Mouse (Mus musculus) neural tube, embryonic 12.5 days (tissue): ENCODE results near the gene Il18bp. TPM values are rescaled to one million over a fixed set of nuclear protein-coding genes. Genes with fewer than 3 reads are reported as not detected.

Source experiments
- ATAC-seq: fragments of 200-750 bp; cut with Nextera tagmentation; 2 replicates; pipeline ENCODE4 v1.8.0; 2017; ENCODE audit warnings: low read depth, mild to moderate bottlenecking, moderate TSS enrichment, moderate library complexity; ENCODE audit not compliant: low FRiP score
- H3K27ac ChIP-seq: fragments of 300-500 bp; sonication (generic); 2 replicates; pipeline ENCODE4 v1.5.1; 2016
- H3K27me3 ChIP-seq: fragments of 300-500 bp; sonication (generic); replicated peaks from 2 replicates; pipeline ENCODE4 v1.6.1; 2016; ENCODE audit warnings: mild to moderate bottlenecking
- H3K36me3 ChIP-seq: fragments of 300-500 bp; sonication (generic); 2 replicates; pipeline ENCODE4 v1.6.1; 2016; ENCODE audit warnings: mild to moderate bottlenecking
- H3K4me1 ChIP-seq: fragments of 300-500 bp; sonication (generic); 2 replicates; pipeline ENCODE4 v1.6.1; 2016
- H3K4me2 ChIP-seq: fragments of 300-500 bp; sonication (generic); replicated peaks from 2 replicates; pipeline ENCODE4 v1.6.1; 2016; ENCODE audit warnings: mild to moderate bottlenecking
- H3K4me3 ChIP-seq: fragments of 300-500 bp; sonication (generic); 2 replicates; pipeline ENCODE4 v1.5.1; 2016
- H3K9ac ChIP-seq: fragments of 300-500 bp; sonication (generic); 2 replicates; pipeline ENCODE4 v1.6.1; 2016; ENCODE audit warnings: mild to moderate bottlenecking
- H3K9me3 ChIP-seq: fragments of 300-500 bp; sonication (generic); 2 replicates; pipeline ENCODE4 v1.6.1; 2016; ENCODE audit warnings: mild to moderate bottlenecking
- WGBS: fragments of 180-500 bp; shearing (Covaris S2); methylation state at CpG from one replicate; pipeline ENCODE4 v1.1.7; 2016; 5-methylcytosine and 5-hydroxymethylcytosine counted together
- polyA plus RNA-seq: library from polyadenylated mRNA; unstranded; fragments of >200 nt; fragmentation: Nextera tagmentation; extraction: Ambion mirVana; gene quantifications from 2 replicates; pipeline ENCODE4 v1.2.1, GENCODE M21; 2016

Gene Il18bp
- polyA plus RNA-seq, 1 experiment from 2014 or later, result 4.1 TPM

GRCm38 (mm10) chr7:101968751-101969150 is 49.7 kb downstream of the Il18bp start:
- no peaks in the 10 kb centered on the region for H3K36me3 ChIP-seq
- 62% methylated on average over 2 of the region's 2 CpGs for WGBS
- H3K9me3 ChIP-seq, result no peaks in the 10 kb centered on the region
- peak overlapping the region; percentile 94; the same call in 1 of the 2 replicates for H3K9ac ChIP-seq
- H3K4me1 ChIP-seq, result peaks cover 38% of the 10 kb centered on the region
- H3K27ac ChIP-seq, result 0 out of 2 replicates have a peak overlapping the region, but pooled peaks have one; percentile 32
- ATAC-seq, result no peak
- no peak overlapping the region for H3K4me3 ChIP-seq
- H3K4me2 ChIP-seq, result peak overlapping the region; percentile 80
- H3K27me3 ChIP-seq, result no peaks in the 10 kb centered on the region

DNA sequence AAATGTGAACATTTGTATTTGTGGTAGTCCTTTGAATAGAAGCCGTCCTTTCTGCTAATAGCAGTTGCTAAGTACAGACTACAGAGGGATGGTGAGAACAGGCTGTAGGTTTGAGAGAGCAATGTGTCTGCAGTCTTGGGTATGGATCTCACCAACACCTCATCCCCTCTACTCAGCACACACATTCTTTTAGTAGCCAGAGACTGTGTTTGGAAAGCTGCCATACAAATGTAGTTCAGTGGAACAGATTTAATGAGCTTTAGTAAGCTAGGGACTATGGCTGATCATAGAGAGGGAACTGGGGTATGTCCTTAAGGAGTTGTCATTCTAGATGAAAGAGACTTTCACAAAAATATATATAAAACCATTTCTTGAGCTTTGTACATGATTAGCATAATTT is 51.2 kb downstream of the Il18bp start:
- H3K4me3 ChIP-seq, result no peak overlapping the region
- H3K4me1 ChIP-seq, result peaks cover 24% of the 10 kb centered on the region
- no peaks in the 10 kb centered on the region for H3K36me3 ChIP-seq
- no peak overlapping the region for H3K27ac ChIP-seq
- no peak overlapping the region for H3K9ac ChIP-seq
- ATAC-seq, result no peak
- no peaks in the 10 kb centered on the region for H3K9me3 ChIP-seq
- no peaks in the 10 kb centered on the region for H3K27me3 ChIP-seq
- 95% methylated on average over 1 of the region's 1 CpGs for WGBS
- no peak overlapping the region for H3K4me2 ChIP-seq

DNA sequence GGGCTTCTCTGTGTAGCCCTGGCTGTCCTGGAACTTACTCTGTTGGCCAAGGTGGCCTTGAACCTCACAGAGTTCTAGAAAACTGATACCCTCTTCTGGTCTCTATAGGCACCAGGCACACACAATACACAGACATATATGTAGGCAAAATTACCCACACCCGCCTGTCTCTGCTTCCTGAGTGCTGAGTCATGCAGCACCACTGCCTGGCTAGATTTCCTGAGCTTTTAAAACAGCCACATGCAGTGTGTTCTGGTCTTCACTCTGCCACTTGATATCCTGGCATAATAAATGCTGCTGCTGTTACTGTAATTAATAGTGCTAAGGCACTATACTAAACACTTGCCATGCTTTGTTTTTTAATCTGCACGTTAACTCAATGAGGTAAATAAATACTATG is 52.9 kb downstream of the Il18bp start:
- ATAC-seq, result no peak
- 68% methylated on average over 2 of the region's 2 CpGs for WGBS

More for the DNA sequence above, 52.9 kb downstream of the Il18bp start:
- Histone ChIP-seq H3K4me3 (no peak overlapping the region), H3K9me3 (no peaks in the 10 kb centered on the region), H3K27ac (no peak overlapping the region), H3K36me3 (no peaks in the 10 kb centered on the region), H3K27me3 (no peaks in the 10 kb centered on the region), H3K4me2 (no peak overlapping the region), H3K9ac (no peak overlapping the region), H3K4me1 (peaks cover 10% of the 10 kb centered on the region)

Other genes with a start within 250 kb of the Il18bp start
- gene Phox2a, start 200.4 kb downstream of the Il18bp start, polyA plus RNA-seq, result 1.9 and 2.4 TPM in 2 replicates
- 34.9 and 37.7 TPM in 2 replicates for gene Inppl1, start 180.5 kb downstream of the Il18bp start, polyA plus RNA-seq
- gene Folr2, start 161.5 kb downstream of the Il18bp start, polyA plus RNA-seq, result 1.2 and 1.3 TPM in 2 replicates
- 86.0 and 89.1 TPM in 2 replicates for gene Anapc15, start 155.0 kb downstream of the Il18bp start, polyA plus RNA-seq
- gene Folr1, start 147.9 kb downstream of the Il18bp start, polyA plus RNA-seq, result 1.0 TPM in 1 of 2 replicates, not detected in the other
- gene Lamtor1, start 112.8 kb downstream of the Il18bp start, polyA plus RNA-seq, result 134 and 137 TPM in 2 replicates
- gene Tomt, start 112.3 kb downstream of the Il18bp start, polyA plus RNA-seq, result 0.56 and 0.74 TPM in 2 replicates
- gene Lrrc51, start 84.8 kb downstream of the Il18bp start, polyA plus RNA-seq, result 5.0 and 6.3 TPM in 2 replicates
- gene Numa1, start 84.6 kb downstream of the Il18bp start, polyA plus RNA-seq, result 82.7 and 86.1 TPM in 2 replicates
- gene Rnf121, start 46.8 kb upstream of the Il18bp start, polyA plus RNA-seq, result 29.1 and 30.2 TPM in 2 replicates
- gene Xndc1, start 46.8 kb upstream of the Il18bp start, polyA plus RNA-seq, result 32.4 and 34.2 TPM in 2 replicates
- 2.5 and 2.6 TPM in 2 replicates for gene Xntrpc, start 47.0 kb upstream of the Il18bp start, polyA plus RNA-seq
- gene Trpc2, start 64.4 kb upstream of the Il18bp start, polyA plus RNA-seq, result 0.60 and 1.4 TPM in 2 replicates
- 3.3 and 4.6 TPM in 2 replicates for gene Art1, start 83.1 kb upstream of the Il18bp start, polyA plus RNA-seq
- gene Art5, start 90.8 kb upstream of the Il18bp start, polyA plus RNA-seq, result 2.3 and 2.6 TPM in 2 replicates
- gene Chrna10, start 98.1 kb upstream of the Il18bp start, polyA plus RNA-seq, result not detected in 2 replicates
- gene Nup98, start 191.5 kb upstream of the Il18bp start, polyA plus RNA-seq, result 33.1 and 34.8 TPM in 2 replicates
- 45.7 and 46.1 TPM in 2 replicates for gene Pgap2, start 191.5 kb upstream of the Il18bp start, polyA plus RNA-seq
- gene Rhog, start 237.4 kb upstream of the Il18bp start, polyA plus RNA-seq, result 28.2 and 28.3 TPM in 2 replicates
- gene Stim1, start 249.1 kb upstream of the Il18bp start, polyA plus RNA-seq, result 10.5 and 13.6 TPM in 2 replicates